Mouse (Mus musculus) ES-E14 (cell line): ENCODE results near the gene Psph.
A peak's percentile ranks its signal among the peaks of the same experiment; 100 is the strongest.

Source experiments
- CHD2 ChIP-seq: IDR thresholded peaks from 2 replicates; pipeline ENCODE4 v1.6.1; 2014; ENCODE audit warnings: mild to moderate bottlenecking, low read depth, low read length, inconsistent platforms
- HCFC1 ChIP-seq: IDR thresholded peaks from 2 replicates; pipeline ENCODE4 v1.6.1; 2012; ENCODE audit warnings: low read length, inconsistent platforms, borderline replicate concordance; ENCODE audit not compliant: insufficient read depth
- MAFK ChIP-seq: IDR thresholded peaks from 2 replicates; pipeline ENCODE4 v1.6.1; 2014; ENCODE audit warnings: mild to moderate bottlenecking, low read depth, low read length, inconsistent platforms; ENCODE audit not compliant: insufficient read depth
- ZC3H11A ChIP-seq: IDR thresholded peaks from 2 replicates; pipeline ENCODE4 v1.6.1; 2012; ENCODE audit warnings: low read depth, mild to moderate bottlenecking, inconsistent platforms, low read length, borderline replicate concordance
- ZNF384 ChIP-seq: IDR thresholded peaks from 2 replicates; pipeline ENCODE4 v1.6.1; 2012; ENCODE audit warnings: low read depth, low read length, inconsistent platforms

DNA sequence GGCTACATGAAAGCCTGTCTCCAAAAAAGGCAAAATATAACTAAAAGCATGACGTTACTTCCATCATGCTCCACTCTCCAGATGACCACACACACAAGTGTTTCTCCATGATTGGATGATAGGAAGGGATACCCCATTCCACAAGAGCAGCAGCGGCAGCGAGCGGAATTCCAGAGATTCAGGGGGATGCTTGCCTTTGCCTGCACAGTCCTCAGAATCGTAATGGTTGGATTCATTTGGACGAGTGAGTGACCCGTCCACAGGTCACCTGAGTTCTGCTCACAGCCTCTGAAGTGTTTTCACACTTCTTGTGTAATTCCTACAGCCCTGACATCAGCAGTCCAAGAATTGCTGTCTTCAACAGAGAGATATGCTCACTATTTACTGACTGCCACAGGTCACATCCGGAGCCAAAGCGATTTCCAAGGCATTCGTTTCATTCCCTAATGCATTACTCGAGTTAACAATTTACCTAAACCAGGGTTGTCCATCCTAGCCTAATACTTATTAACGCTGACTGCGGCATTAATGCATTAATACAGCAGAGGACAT lies 27.2 kb downstream of the Psph start:
- no peak for TF ChIP-seq CHD2
- TF ChIP-seq ZC3H11A = no peak
- no peak for TF ChIP-seq ZNF384
- TF ChIP-seq MAFK = 0 out of 2 replicates have a peak, but pooled peaks have one; percentile 38
- TF ChIP-seq HCFC1 = no peak
